Mouse (Mus musculus) G1E (cell line): ENCODE measurements around the gene Foxk1.

Experiments
- CTCF ChIP-seq: IDR thresholded peaks from 2 replicates; pipeline ENCODE4 v1.5.1; 2012; ENCODE audit warnings: low read depth, low read length, inconsistent platforms, mixed read lengths
- GATA1 ChIP-seq: IDR thresholded peaks from 2 replicates; pipeline ENCODE4 v1.6.1; 2012; ENCODE audit warnings: borderline replicate concordance, low read length, inconsistent platforms, mixed read lengths
- GATA2 ChIP-seq: IDR thresholded peaks from 2 replicates; pipeline ENCODE4 v1.6.1; 2012; ENCODE audit warnings: low read depth, low read length, inconsistent platforms, borderline replicate concordance
- POLR2AphosphoS5 ChIP-seq: IDR thresholded peaks from 2 replicates; pipeline ENCODE4 v1.6.1; 2012; ENCODE audit warnings: low read depth, low read length, inconsistent platforms; ENCODE audit not compliant: insufficient replicate concordance
- TAL1 ChIP-seq: conservative IDR thresholded peaks from 2 replicates; pipeline ENCODE4 v1.6.1; 2012; ENCODE audit warnings: low read depth, low read length, inconsistent platforms, mixed read lengths

DNA sequence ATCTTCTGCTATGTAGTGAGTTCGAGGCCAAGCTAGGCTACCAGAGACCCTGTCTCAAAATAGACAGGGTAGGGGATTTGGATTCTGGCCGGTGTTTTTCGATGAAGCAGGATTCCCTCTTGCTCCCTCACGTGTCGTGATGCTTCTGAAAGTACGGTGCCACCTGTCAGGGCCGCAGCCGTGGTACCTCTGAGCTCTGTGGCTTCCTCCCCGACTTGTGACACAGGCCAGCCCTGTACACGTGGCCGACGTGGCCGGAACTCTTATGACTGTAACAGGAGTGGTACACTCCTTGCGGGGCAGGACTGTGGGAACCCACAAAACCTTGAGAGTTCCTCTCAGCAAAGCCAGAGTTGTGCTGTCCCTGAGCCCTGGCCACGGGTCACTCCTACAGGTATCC lies 34.4 kb downstream of the Foxk1 start:
- TF ChIP-seq CTCF (no peak), TAL1 (no peak), GATA1 (no peak), GATA2 (no peak), POLR2AphosphoS5 (no peak)
